Mouse (Mus musculus) CH12.LX (cell line): ENCODE results near the gene Larp1. TPM values are rescaled to one million over a fixed set of nuclear protein-coding genes. Genes with fewer than 3 reads are reported as not detected.

Source experiments
- DNase-seq: peaks from one replicate; pipeline ENCODE4 v3.0.0-alpha.2; 2013; ENCODE audit errors: extremely low read depth
- H3K27ac ChIP-seq: 2 replicates; pipeline ENCODE4 v1.5.1; 2012; ENCODE audit warnings: low read depth, mild to moderate bottlenecking, control low read depth, moderate library complexity; ENCODE audit not compliant: insufficient read depth
- H3K27me3 ChIP-seq: replicated peaks from 2 replicates; pipeline ENCODE3; 2012; ENCODE audit warnings: inconsistent platforms
- H3K36me3 ChIP-seq, 2 experiments: replicated peaks in 1 of 2; 2 replicates each; pipeline versions ENCODE3 to v1.6.1; 2012; ENCODE audit warnings: inconsistent platforms in 1 of 2, low read length in 1 of 2, mild to moderate bottlenecking in 1 of 2, mixed read lengths in 1 of 2, moderate library complexity in 1 of 2; ENCODE audit not compliant: control insufficient read depth in 1 of 2, insufficient read depth in 1 of 2
- H3K4me1 ChIP-seq, 2 experiments: 2 replicates each; pipeline ENCODE4 v1.6.1; 2012; ENCODE audit warnings: inconsistent platforms in 1 of 2, moderate library complexity in 1 of 2; ENCODE audit not compliant: insufficient read depth in 2 of 2, control insufficient read depth in 1 of 2
- H3K4me2 ChIP-seq: 2 replicates; pipeline ENCODE4 v1.6.1; 2012; ENCODE audit warnings: low read depth, mild to moderate bottlenecking, control low read depth; ENCODE audit not compliant: poor library complexity, insufficient read depth, severe bottlenecking
- H3K4me3 ChIP-seq, 3 experiments: fragments of 150-350 bp in 1 of 3; sonication (generic) in 1 of 3; replicated peaks in 1 of 3; 2 replicates each; pipeline versions ENCODE3 to v1.5.1; 2011 to 2012; ENCODE audit warnings: low read depth in 2 of 3, low read length in 2 of 3, mild to moderate bottlenecking in 2 of 3, moderate library complexity in 2 of 3, control low read depth in 1 of 3, improper control_type of control experiment in 1 of 3, inconsistent platforms in 1 of 3, mixed read lengths in 1 of 3; ENCODE audit not compliant: poor library complexity in 1 of 3
- H3K79me2 ChIP-seq: replicated peaks from 2 replicates; pipeline ENCODE4 v1.6.1; 2012; ENCODE audit warnings: mild to moderate bottlenecking, moderate library complexity; ENCODE audit not compliant: control insufficient read depth, poor library complexity, insufficient read depth, severe bottlenecking; ENCODE audit errors: extremely low read depth
- H3K9ac ChIP-seq: 2 replicates; pipeline ENCODE4 v1.6.1; 2012; ENCODE audit warnings: low read depth, mild to moderate bottlenecking, control low read depth, moderate library complexity; ENCODE audit not compliant: insufficient read depth
- H3K9me3 ChIP-seq: replicated peaks from 2 replicates; pipeline ENCODE3; 2012; ENCODE audit warnings: low read length, inconsistent platforms, mixed read lengths
- BHLHE40 ChIP-seq: IDR thresholded peaks from 2 replicates; pipeline ENCODE4 v1.6.1; 2011; ENCODE audit warnings: mild to moderate bottlenecking, low read depth, low read length, improper control_type of control experiment
- CHD2 ChIP-seq: IDR thresholded peaks from 2 replicates; pipeline ENCODE4 v1.6.1; 2011; ENCODE audit warnings: low read length, improper control_type of control experiment
- CTCF ChIP-seq, 2 experiments: IDR thresholded peaks in 1 of 2; conservative IDR thresholded peaks in 1 of 2; 2 replicates each; pipeline ENCODE4 v1.5.1; 2011 to 2012; ENCODE audit warnings: low read depth in 2 of 2, low read length in 2 of 2, improper control_type of control experiment in 1 of 2, inconsistent platforms in 1 of 2, mild to moderate bottlenecking in 1 of 2, moderate library complexity in 1 of 2
- ELF1 ChIP-seq: IDR thresholded peaks from 2 replicates; pipeline ENCODE4 v1.6.1; 2014; ENCODE audit warnings: low read depth, mild to moderate bottlenecking, inconsistent platforms, low read length, improper control_type of control experiment
- EP300 ChIP-seq: IDR thresholded peaks from 2 replicates; pipeline ENCODE4 v1.6.1; 2011; ENCODE audit warnings: low read length, improper control_type of control experiment
- GABPA ChIP-seq: IDR thresholded peaks from 2 replicates; pipeline ENCODE4 v1.6.1; 2012; ENCODE audit warnings: low read depth, low read length, improper control_type of control experiment, inconsistent platforms; ENCODE audit not compliant: insufficient replicate concordance
- HCFC1 ChIP-seq: IDR thresholded peaks from 2 replicates; pipeline ENCODE4 v1.6.1; 2012; ENCODE audit warnings: low read depth, mild to moderate bottlenecking, inconsistent platforms, low read length, improper control_type of control experiment
- IRF4 ChIP-seq: IDR thresholded peaks from 2 replicates; pipeline ENCODE4 v1.6.1; 2014; ENCODE audit warnings: low read depth, mild to moderate bottlenecking, inconsistent platforms, low read length, improper control_type of control experiment
- JUN ChIP-seq: IDR thresholded peaks from 2 replicates; pipeline ENCODE4 v1.6.1; 2011; ENCODE audit warnings: low read depth, mild to moderate bottlenecking, low read length, improper control_type of control experiment, moderate library complexity; ENCODE audit not compliant: insufficient read depth
- KAT2A ChIP-seq: IDR thresholded peaks from 2 replicates; pipeline ENCODE4 v1.6.1; 2012; ENCODE audit warnings: low read length, improper control_type of control experiment, inconsistent platforms; ENCODE audit not compliant: insufficient replicate concordance
- MAFK ChIP-seq: IDR thresholded peaks from 2 replicates; pipeline ENCODE4 v1.6.1; 2011; ENCODE audit warnings: low read length, improper control_type of control experiment; ENCODE audit not compliant: insufficient replicate concordance
- MAX ChIP-seq: IDR thresholded peaks from 2 replicates; pipeline ENCODE4 v1.6.1; 2011; ENCODE audit warnings: low read length, improper control_type of control experiment
- MAZ ChIP-seq: IDR thresholded peaks from 2 replicates; pipeline ENCODE4 v1.6.1; 2012; ENCODE audit warnings: low read depth, mild to moderate bottlenecking, inconsistent platforms, low read length, improper control_type of control experiment, moderate library complexity
- MEF2A ChIP-seq: IDR thresholded peaks from 2 replicates; pipeline ENCODE4 v1.6.1; 2014; ENCODE audit warnings: low read depth, mild to moderate bottlenecking, inconsistent platforms, low read length, improper control_type of control experiment, borderline replicate concordance
- MXI1 ChIP-seq: IDR thresholded peaks from 2 replicates; pipeline ENCODE4 v1.6.1; 2011; ENCODE audit warnings: mild to moderate bottlenecking, low read depth, low read length, improper control_type of control experiment
- MYC ChIP-seq: IDR thresholded peaks from 2 replicates; pipeline ENCODE4 v1.6.1; 2011; ENCODE audit warnings: low read depth, mild to moderate bottlenecking, improper control_type of control experiment, low read length
- NRF1 ChIP-seq: IDR thresholded peaks from 2 replicates; pipeline ENCODE4 v1.6.1; 2014; ENCODE audit warnings: low read depth, mild to moderate bottlenecking, inconsistent platforms, low read length, improper control_type of control experiment, moderate library complexity
- PAX5 ChIP-seq: IDR thresholded peaks from 2 replicates; pipeline ENCODE4 v1.6.1; 2012; ENCODE audit warnings: low read length, inconsistent platforms, mixed read lengths
- RCOR1 ChIP-seq: conservative IDR thresholded peaks from 2 replicates; pipeline ENCODE4 v1.6.1; 2012; ENCODE audit warnings: low read depth, mild to moderate bottlenecking, inconsistent platforms, low read length, improper control_type of control experiment
- SIN3A ChIP-seq: IDR thresholded peaks from 2 replicates; pipeline ENCODE4 v1.6.1; 2012; ENCODE audit warnings: low read length, improper control_type of control experiment, inconsistent platforms
- SMC3 ChIP-seq: IDR thresholded peaks from 2 replicates; pipeline ENCODE4 v1.6.1; 2011; ENCODE audit warnings: low read depth, low read length, improper control_type of control experiment
- TBP ChIP-seq: conservative IDR thresholded peaks from 2 replicates; pipeline ENCODE4 v1.6.1; 2011; ENCODE audit warnings: low read depth, low read length, improper control_type of control experiment
- UBTF ChIP-seq: IDR thresholded peaks from 2 replicates; pipeline ENCODE4 v1.6.1; 2012; ENCODE audit warnings: low read depth, mild to moderate bottlenecking, inconsistent platforms, low read length, improper control_type of control experiment, moderate library complexity
- USF1 ChIP-seq: IDR thresholded peaks from 2 replicates; pipeline ENCODE4 v1.6.1; 2014; ENCODE audit warnings: low read depth, mild to moderate bottlenecking, inconsistent platforms, low read length, improper control_type of control experiment
- USF2 ChIP-seq: conservative IDR thresholded peaks from 2 replicates; pipeline ENCODE4 v1.6.1; 2011; ENCODE audit warnings: low read depth, low read length, improper control_type of control experiment
- ZC3H11A ChIP-seq: IDR thresholded peaks from 2 replicates; pipeline ENCODE4 v1.6.1; 2012; ENCODE audit warnings: low read depth, mild to moderate bottlenecking, inconsistent platforms, low read length, improper control_type of control experiment
- ZMIZ1 ChIP-seq: IDR thresholded peaks from 2 replicates; pipeline ENCODE4 v1.6.1; 2012; ENCODE audit warnings: low read depth, mild to moderate bottlenecking, inconsistent platforms, low read length, improper control_type of control experiment
- dilution Hi-C: fragments of 300-500 bp; cut with MboI; formaldehyde crosslinking; loops from 2 replicates; pipeline ENCODE4 v1.14.3; 2020; ENCODE audit warnings: low sequenced_read_pairs; ENCODE audit not compliant: extremely low pct_unique_long_range_greater_than_20kb, extremely low pct_ligation_motif_present
- in situ Hi-C: fragments of 300-500 bp; cut with MboI; formaldehyde crosslinking; loops from 3 replicates; pipeline ENCODE4 v1.14.3; 2019; ENCODE audit warnings: low sequenced_read_pairs, low pct_ligation_motif_present, low pct_unique_long_range_greater_than_20kb, mixed read lengths
- polyA plus RNA-seq: library from polyadenylated mRNA; unstranded; fragments of >175 nt; gene quantifications from 2 replicates; pipeline ENCODE4 v1.2.1, GENCODE M21; 2012; ENCODE audit warnings: low read depth; ENCODE audit not compliant: insufficient read length
- total RNA-seq, 2 experiments: library from RNA; depleted of rRNA; stranded (reverse); fragments of 300-350 nt in 1 of 2; fragments of >200 nt in 1 of 2; gene quantifications; 2 replicates each; pipeline ENCODE4 v1.2.3; 2012 to 2014

Gene Larp1
- total and polyA plus RNA-seq, 3 experiments = 38.2 to 284 (median 94.1) TPM

GRCm38 (mm10) chr11:58102581-58103343 is 93.9 kb downstream of the Larp1 start (continued):
- TF ChIP-seq SIN3A (no peak; the same call in none of the 2 replicates), GABPA (no peak), USF2 (no peak; the same call in 1 of the 2 replicates), EP300 (peak; percentile 76), ZMIZ1 (no peak), CHD2 (peak; percentile 72), MAX (peak; percentile 79), ZC3H11A (no peak), JUN (peak; percentile 2; the same call in 1 of the 2 replicates), NRF1 (peak; percentile 34; the same call in 1 of the 2 replicates), USF1 (peak; percentile 50), MXI1 (peak; percentile 67; the same call in 1 of the 2 replicates)

DNA sequence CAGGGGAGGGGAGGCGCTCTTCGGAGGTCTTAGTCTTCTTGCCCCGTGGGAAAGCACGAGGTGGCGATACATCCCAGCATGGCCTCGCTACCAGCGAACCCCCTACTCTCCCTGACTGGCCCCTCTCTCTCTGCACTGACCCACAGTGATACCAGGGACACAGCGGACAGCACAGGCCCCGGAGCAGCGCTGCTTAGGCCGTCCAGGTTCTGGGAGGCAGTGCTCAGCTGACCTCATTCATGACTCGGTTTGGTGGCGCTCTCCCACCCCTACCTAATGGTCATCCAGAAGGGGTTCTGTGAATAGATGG is 94.4 kb downstream of the Larp1 start:
- in situ Hi-C loops = loop anchor here (5.0 kb wide), 1 partner anchor 36 kb away; no protein-coding TSS in a partner anchor

DNA sequence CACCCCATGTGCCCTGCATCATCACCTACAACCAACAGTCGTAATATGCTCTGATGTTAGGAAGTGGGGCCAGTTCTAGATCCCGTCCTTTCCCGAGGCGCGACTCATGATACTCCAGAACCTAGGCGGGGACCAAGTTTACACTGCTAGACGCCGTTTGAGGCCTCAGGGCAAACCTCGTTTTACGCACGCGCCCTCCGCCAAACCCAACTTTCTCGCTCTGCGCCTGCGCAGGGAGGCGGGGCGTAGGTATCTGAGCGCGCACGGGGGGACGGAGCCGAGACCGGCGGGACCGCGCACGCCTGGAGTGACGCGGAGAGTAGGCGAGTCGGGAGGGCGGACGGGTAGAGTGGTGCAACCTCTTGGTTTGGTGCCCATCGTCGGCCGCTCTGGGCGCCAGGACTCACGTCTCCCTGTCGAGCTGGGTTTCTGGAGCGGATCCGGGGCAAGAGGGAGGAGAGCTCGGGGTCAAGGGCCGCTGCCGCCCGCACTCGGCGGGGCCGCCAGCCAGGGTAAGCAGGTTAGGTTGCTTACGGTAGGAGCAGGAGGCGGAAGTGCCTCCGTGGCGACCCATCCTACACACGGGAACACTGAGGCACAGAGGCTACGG is 94.9 kb downstream of the Larp1 start, which contains the start of gene Cnot8:
Cnot8 (plus strand) TSS at position 457 of the 610 bp plus-strand sequence.
- peak; percentile 98 for DNase-seq
- Histone ChIP-seq H3K9ac (peak within 1 kb of the TSS; percentile 77), H3K4me1 (peaks cover 16 to 56% of the 10 kb centered on the region in 2 experiments), H3K4me2 (peak within 1 kb of the TSS; percentile 94), H3K4me3 (peak within 1 kb of the TSS; percentile 76 to 84 (median 81)), H3K36me3 (peaks cover 0 to 15% of the 10 kb centered on the region in 2 experiments), H3K27ac (peak within 1 kb of the TSS; percentile 75), H3K27me3 (no peaks in the 10 kb centered on the region), H3K9me3 (no peaks in the 10 kb centered on the region), H3K79me2 (peaks cover 43% of the 10 kb centered on the region)
- dilution Hi-C loops = no loop called here
- in situ Hi-C loops = loop anchor here (5.0 kb wide), 1 partner anchor 37 kb away; no protein-coding TSS in a partner anchor
- TF ChIP-seq UBTF (no peak), TBP (peak; percentile 65; the same call in 1 of the 2 replicates), MYC (peak; percentile 80), USF2 (no peak), MXI1 (peak; percentile 82; the same call in 1 of the 2 replicates), PAX5 (no peak), KAT2A (peak; percentile 88; the same call in 1 of the 2 replicates), MAFK (no peak), CTCF (conservative IDR thresholded peaks at IDR 0.05 in 1 of 2, IDR thresholded peaks at IDR 0.05 in 1 of 2; ENCODE audit: low read depth in 2 of 2, low read length in 2 of 2) (no peak), MEF2A (peak; percentile 86), IRF4 (peak; percentile 84), HCFC1 (peak; percentile 91), MAX (peak; percentile 98), BHLHE40 (peak; percentile 69), NRF1 (peak; percentile 100), SMC3 (no peak), ELF1 (peak; percentile 92), RCOR1 (peak; percentile 81)

More for the DNA sequence above, 94.4 kb downstream of the Larp1 start:
- TF ChIP-seq USF2 = no peak
- TF ChIP-seq CTCF (conservative IDR thresholded peaks at IDR 0.05 in 1 of 2, IDR thresholded peaks at IDR 0.05 in 1 of 2; ENCODE audit: low read depth in 2 of 2, low read length in 2 of 2) = peak in 1 of 2 experiments; percentile 3; a peak in 1 of 4 replicates
- no peak for TF ChIP-seq TBP
- TF ChIP-seq MAZ = no peak
- H3K27me3 ChIP-seq = no peaks in the 10 kb centered on the region
- peaks cover 16 to 51% of the 10 kb centered on the region in 2 experiments for H3K4me1 ChIP-seq
- H3K9me3 ChIP-seq = no peaks in the 10 kb centered on the region
- dilution Hi-C loops = no loop called here
- no peak for DNase-seq
- peak overlapping the region; percentile 44 for H3K9ac ChIP-seq
- peak overlapping the region; percentile 43 to 76 (median 51) for H3K4me3 ChIP-seq
- H3K27ac ChIP-seq = peak overlapping the region; percentile 75
- peaks cover 38% of the 10 kb centered on the region for H3K79me2 ChIP-seq
- H3K36me3 ChIP-seq = peaks cover 0 to 11% of the 10 kb centered on the region in 2 experiments
- peak overlapping the region; percentile 7 for H3K4me2 ChIP-seq
